Mouse (Mus musculus) kidney, postnatal 14 days (tissue): ENCODE measurements at regions not wholly inside any gene's neighbourhood (a gene's known extent, or its start where the extent isn't known, plus 50 kb on each side); places are given as distances from the start of the nearest gene placed in this dataset.

ENCODE experiments used
- DNase-seq: peaks from one replicate; pipeline ENCODE4 v3.0.0; 2022; ENCODE audit warnings: mixed read lengths

DNA sequence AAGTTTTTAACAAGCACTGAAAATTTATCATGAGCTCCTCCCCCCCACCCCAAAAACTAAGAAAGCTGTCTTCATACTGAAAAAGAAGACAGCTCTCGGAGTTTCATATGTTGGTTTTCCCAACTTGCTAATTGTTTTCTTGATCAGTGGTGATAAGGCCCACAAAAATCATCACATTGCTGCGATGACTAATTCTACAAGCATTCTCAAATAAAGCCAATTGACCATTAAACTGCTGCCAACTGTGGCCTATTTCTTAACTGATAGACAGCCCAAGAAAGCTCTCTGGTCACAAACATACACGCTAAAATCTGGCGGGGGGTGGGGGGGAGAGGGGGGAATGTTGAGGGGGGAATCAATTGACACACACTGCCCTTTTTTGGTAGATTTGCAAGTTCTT lies 345.0 kb upstream of the Acvr2a start:
- no peak for DNase-seq

- DNase-seq = no peak
These were observed 344.6 kb upstream of the Acvr2a start for GRCm38 (mm10) chr2:48469357-48469756.

GRCm38 (mm10) chr2:48473102-48473501 lies 340.8 kb upstream of the Acvr2a start:
- DNase-seq = no peak

GRCm38 (mm10) chr2:48474642-48475041 lies 339.3 kb upstream of the Acvr2a start:
- no peak for DNase-seq

- no peak for DNase-seq
These were observed 337.1 kb upstream of the Acvr2a start for GRCm38 (mm10) chr2:48476777-48477176.

- no peak for DNase-seq
These were observed 336.6 kb upstream of the Acvr2a start for GRCm38 (mm10) chr2:48477336-48477735.

GRCm38 (mm10) chr2:48479601-48480000 lies 334.3 kb upstream of the Acvr2a start:
- DNase-seq = no peak

DNA sequence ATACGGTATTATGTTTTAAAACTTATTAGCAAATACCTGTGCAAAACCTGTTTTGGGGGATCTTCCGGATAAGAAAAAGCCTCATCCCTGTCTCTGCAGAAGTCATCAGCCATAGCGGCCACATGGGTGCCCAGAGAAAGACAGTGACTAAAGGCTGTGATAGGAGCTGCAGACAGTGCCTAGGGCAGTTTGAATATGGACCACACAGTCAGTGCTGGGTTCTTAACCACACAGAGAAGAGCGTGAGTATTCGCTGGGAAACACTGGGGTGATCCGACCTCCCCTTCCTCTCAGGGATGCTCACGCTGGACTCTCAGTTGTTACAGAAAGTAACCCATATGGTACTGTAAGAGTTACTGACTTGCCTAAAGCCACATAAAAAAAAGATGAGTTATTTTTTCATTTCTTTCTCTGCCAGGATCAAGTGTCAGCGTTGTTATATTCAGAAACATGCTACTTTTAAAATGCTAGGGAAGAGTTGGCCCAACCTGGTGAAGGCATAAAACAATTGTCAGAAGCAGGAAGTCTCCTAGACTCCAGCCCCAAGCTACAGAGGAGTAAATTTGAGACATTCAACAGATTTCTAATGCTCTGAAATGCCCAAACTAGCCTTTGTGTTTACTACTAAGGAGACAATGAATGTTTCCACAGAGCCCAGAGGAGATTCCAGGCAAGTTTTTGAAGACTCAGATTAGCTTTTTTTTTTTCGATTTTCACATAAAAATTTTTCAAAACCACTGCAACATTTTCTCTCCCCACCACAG lies 333.3 kb upstream of the Acvr2a start:
- DNase-seq = peak; percentile 11

GRCm38 (mm10) chr2:48481209-48481742 lies 332.6 kb upstream of the Acvr2a start:
- DNase-seq = no peak

GRCm38 (mm10) chr2:48493574-48493973 lies 320.3 kb upstream of the Acvr2a start:
- DNase-seq = no peak

- peak; percentile 83 for DNase-seq
These were observed 319.8 kb upstream of the Acvr2a start for GRCm38 (mm10) chr2:48494065-48494464.

DNA sequence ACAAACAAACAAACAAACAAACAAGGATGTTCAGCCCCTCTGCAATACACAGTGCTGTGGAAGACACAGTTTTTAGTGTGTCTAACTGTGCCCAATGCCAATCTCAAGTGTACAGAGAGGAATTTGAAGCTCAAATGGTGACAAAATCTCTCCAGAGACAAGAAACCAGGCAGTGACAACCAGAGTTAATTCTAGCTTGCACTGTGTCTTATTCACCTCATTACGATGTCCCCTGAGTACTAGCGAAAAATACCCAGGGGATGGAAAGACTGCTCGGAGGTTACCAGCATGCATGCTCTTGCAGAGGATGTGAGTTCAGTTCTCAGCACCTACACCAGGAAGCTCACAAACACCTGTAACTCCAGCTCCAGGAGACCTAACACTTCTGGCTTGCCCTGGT lies 319.3 kb upstream of the Acvr2a start:
- no peak for DNase-seq

- no peak for DNase-seq
These were observed 315.7 kb upstream of the Acvr2a start for GRCm38 (mm10) chr2:48498047-48498723.

- DNase-seq = no peak
These were observed 314.5 kb upstream of the Acvr2a start for GRCm38 (mm10) chr2:48499396-48499795.

GRCm38 (mm10) chr2:48501387-48501786 lies 312.5 kb upstream of the Acvr2a start:
- peak; percentile 16 for DNase-seq

- no peak for DNase-seq
These were observed 300.1 kb upstream of the Acvr2a start for GRCm38 (mm10) chr2:48513848-48514247.

GRCm38 (mm10) chr2:48519838-48520404 lies 294.0 kb upstream of the Acvr2a start:
- no peak for DNase-seq

DNA sequence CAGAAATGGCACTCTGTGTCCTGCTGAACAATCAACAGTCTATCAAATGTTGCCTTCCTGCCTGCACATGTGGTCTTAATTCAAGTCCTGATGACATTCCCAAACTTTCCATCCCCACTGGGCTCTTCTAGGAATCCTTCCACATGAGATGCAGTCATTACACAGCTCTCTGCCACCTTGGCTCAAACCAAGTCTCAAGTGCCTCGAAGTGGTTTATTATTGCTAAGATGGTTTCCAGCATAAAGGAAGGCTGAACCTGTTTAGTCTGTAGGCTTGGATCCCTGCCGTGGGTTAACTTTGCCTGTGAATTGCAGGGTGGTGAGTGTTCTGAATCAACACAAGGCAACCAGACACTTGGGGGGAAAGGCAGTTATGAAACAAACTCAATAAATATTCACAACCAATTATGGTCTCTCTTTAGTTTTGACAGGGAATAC lies 293.4 kb upstream of the Acvr2a start:
- no peak for DNase-seq

GRCm38 (mm10) chr2:48535453-48535852 lies 278.5 kb upstream of the Acvr2a start:
- DNase-seq = no peak

- DNase-seq = no peak
These were observed 277.0 kb upstream of the Acvr2a start for GRCm38 (mm10) chr2:48536930-48537329.

- DNase-seq = peak; percentile 10
These were observed 275.1 kb upstream of the Acvr2a start for GRCm38 (mm10) chr2:48538668-48539341.

DNA sequence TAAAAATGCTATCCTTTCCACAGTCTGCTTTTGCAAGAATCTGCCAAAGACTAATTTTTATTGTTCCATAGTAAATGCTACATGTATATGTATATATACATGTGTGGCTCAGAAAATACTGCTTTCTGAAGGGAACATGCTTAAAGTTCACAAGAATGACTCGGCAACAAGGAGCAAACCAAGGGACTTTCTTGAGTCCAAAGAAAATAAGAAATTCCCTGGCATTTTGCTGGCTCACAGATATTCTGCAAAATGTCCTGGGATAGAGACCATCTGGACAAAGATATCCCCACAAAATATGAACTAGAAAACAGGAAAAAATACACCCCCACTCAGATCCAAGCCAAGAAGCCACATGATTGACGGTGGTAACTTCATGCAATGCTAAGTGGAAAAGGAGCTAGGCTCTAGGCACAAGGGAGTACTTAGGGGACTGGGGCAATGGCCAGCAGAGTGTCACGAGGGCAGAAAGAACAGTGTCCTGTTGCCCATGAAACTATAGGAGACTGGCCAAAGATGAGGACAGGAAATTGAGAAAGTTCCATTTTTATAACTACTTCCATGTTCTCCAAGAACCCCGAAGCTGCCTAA lies 274.3 kb upstream of the Acvr2a start:
- peak; percentile 76 for DNase-seq

DNA sequence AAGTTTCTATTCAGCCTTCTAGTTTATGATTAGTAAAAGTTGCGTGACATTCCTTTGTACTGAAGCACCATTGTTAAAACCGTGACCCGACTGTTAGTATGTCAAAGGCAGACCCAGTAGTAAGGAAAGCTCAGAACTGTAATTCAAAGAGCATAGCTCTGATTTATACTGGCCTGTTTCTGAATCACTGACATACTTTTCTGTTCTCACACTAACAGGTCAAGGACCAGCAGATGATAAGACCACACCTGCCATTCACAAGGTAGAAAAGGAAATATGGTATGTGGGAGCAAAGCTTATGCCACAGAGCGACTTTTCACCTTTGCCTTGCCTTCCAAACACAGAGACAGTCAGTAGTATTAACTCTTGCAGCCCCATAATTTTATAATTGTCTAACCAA lies 269.5 kb upstream of the Acvr2a start:
- DNase-seq = no peak
